Mouse (Mus musculus): ENCODE results near the gene Hist1h2ae.

Hist1h2ae gene

DNA sequence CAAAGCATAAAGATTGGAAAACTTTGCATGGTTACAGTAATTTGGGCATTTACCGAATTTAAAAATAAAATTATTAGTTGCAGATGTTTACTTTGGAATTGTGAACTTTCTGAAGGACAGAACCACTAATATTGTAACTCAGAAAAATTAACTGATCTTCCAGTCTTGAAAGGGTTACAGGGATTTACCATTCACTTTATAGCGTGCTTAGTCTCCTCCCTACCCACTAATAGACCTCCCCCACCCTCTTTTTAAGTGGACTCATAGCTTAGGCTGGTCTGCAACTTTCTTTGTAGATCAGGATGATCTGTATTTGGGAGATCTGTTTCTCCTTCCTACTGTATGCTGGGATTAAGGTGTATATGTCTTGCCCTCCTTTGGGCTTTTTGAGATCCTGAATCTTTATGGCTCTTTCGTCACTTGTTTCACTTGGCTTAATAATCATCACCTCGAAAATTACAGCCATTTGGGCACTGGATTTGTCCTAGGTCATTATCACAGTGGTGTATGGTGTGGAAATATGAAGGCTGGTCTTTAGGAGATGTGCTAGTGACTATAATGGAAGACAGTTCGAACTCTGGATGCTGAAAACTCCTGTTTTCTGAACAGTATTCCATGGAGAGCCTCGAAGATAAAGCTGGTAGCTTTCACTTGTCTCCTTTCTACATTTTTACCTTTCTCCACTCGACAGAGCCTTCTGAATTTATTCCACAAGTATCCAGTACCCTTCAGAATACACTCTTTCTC lies 34.8 kb downstream of the Hist1h2ae start:
- DNase-seq, result no peak

DNA sequence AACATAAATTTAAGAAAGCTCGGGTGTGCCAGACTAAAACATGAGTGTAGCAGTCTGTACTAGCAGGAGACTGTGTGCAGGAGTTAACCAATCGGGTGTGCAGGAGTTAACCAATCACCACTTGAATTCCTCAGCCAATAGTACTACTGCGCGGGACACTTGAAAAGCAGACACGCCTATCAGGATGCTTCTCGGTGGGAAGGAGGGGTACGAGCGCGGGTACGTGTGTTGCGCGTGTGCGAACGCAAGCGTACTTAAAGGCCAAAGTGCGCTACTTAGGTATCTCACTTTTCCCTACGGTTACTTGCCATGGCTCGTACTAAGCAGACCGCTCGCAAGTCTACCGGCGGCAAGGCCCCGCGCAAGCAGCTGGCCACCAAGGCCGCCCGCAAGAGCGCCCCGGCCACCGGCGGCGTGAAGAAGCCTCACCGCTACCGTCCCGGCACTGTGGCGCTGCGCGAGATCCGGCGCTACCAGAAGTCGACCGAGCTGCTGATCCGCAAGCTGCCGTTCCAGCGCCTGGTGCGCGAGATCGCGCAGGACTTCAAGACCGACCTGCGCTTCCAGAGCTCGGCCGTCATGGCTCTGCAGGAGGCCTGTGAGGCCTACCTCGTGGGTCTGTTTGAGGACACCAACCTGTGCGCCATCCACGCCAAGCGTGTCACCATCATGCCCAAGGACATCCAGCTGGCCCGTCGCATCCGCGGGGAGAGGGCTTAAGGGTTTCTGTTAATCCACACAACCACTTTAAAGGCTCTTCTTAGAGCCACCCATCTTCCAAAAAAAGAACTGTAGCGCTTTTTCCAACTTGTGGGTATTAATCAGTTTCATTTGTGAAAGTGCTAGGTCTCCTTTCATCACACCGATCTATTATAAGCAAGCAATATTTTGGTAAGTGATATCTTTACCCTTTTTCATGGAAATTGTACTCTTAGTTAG lies 35.6 kb downstream of the Hist1h2ae start, which contains the start of gene Hist1h3g:
Gene Hist1h3g (plus strand): TSS at position 286 of the 939 bp plus-strand sequence.
- peak; percentile 91 for DNase-seq

- peak; percentile 20 for DNase-seq
Measured at GRCm38 (mm10) chr13:23534368-23535131, 36.5 kb downstream of the Hist1h2ae start.

DNA sequence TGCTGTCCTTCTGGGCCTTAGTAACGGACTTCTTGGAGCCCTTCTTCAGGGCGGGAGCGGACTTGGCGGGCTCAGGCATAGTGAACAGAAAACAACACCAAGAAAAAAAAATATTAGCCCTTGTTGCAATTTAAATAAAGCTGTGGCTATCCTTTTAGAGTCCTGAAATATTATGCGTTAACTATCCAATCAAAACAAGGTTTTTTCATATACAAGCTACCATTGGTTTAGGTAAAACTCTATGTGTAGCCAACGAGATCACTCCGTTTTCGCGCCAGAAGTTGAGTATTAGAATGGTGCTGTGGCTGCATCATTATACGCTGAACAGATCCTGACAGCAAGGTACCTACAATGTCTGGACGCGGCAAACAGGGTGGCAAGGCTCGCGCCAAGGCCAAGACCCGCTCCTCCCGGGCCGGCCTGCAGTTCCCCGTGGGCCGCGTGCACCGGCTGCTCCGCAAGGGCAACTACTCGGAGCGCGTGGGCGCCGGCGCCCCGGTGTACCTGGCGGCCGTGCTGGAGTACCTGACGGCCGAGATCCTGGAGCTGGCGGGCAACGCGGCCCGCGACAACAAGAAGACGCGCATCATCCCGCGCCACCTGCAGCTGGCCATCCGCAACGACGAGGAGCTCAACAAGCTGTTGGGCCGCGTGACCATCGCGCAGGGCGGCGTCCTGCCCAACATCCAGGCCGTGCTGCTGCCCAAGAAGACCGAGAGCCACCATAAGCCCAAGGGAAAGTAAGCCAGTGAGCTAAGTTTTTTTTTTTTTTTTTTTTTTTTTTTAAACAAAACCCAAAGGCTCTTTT lies 37.3 kb downstream of the Hist1h2ae start, which contains the start of gene Hist1h2af:
Gene Hist1h2af (plus strand): TSS at position 347 of the 808 bp plus-strand sequence.
- peak; percentile 80 for DNase-seq

DNA sequence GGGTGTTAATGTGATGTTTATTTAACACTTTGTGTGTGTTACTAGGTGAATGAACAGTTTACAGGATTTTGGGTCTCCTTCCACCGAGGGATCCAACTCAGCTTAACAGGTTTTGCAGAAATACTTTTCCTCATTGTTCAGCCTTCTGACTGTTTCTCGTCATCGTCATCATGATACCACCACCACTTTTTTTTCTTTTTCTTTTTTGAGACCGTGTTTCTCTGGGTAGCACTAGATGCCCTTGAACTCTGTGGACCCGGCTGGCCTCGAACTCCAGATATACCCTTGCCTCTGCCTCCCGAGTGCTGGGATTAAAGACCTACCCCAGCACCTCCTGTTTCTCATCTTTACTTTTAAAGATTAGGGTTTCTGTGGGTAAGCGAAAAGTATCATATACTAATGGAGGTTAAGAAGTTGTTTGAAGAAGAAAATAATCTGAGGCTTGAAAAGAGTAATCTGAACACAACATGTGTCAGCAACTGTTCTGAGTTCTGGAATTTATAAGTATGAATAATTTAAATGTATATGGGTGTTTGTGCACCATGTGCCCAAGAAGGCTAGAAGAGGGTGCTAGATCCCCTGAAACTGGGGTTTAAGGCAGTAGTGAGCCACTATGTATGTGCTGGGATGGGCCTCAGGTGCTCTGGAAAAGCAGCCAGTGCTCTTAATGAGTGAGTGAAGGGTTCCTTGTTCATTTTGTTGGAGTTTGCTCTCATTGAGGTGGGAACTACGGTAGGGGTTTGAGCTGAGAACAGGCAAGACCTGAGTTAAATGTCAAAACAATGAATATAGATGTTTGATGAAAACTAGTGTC lies 38.6 kb downstream of the Hist1h2ae start:
- DNase-seq, result no peak

GRCm38 (mm10) chr13:23530901-23531875 lies 39.8 kb downstream of the Hist1h2ae start, which contains the start of gene Hist1h4h:
Hist1h4h (plus strand) TSS chr13:23531050.
- DNase-seq, result peak; percentile 97

- peak; percentile 73 for DNase-seq
Measured at GRCm38 (mm10) chr13:23530181-23530900, 40.7 kb downstream of the Hist1h2ae start.

DNA sequence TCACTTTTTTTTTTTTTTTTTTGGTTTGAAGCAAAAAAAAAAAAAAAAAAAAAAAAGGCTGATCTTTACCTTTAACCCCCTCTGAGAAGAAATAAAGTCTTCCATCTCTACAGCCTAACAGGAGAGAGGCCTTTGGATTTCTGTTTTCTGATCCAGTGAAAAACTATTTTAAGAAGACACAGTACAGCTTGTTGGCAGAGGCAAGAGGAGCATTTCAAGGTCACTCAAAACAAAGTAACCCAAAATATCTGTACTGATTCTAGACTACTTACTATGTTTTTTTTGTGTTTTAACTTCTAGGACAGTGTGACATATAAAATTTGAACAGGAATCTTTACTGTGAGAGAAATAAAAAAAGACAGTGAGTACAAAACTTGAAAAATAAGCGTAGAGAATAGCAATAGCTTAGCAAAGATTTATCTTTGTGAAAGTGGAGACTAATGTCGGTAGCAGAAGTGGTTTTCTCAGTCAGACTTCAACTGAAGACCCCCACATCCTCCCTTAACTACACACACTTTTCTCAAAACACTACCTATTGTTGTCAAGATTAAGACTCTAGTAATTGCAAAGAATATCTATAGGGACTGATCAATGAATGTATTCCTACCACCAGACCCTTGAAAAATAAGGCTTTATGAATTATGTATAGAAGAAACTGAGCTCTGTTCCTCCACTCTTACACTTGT lies 41.4 kb downstream of the Hist1h2ae start:
- DNase-seq, result no peak

GRCm38 (mm10) chr13:23529005-23529404 lies 42.0 kb downstream of the Hist1h2ae start:
- no peak for DNase-seq

DNA sequence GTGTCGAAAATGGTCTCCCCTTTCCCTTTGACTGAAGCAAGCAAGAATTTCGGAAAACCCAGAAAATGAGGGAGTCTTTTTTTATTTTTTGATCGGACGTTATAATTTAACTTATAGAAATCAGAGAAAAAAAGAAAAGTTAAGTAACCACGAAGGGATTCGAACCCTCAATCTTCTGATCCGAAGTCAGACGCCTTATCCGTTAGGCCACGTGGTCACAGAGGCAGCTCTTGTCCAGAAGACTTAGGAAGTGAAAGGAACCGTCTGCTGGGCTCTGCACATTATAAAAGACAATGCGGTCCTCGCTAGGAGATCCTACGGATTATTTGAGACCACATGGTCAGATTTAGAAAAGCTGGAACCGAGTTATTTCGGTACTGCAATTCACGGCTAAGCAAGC lies 44.7 kb downstream of the Hist1h2ae start:
- peak; percentile 93 for DNase-seq

GRCm38 (mm10) chr13:23525901-23526300 lies 45.1 kb downstream of the Hist1h2ae start:
- peak; percentile 38 for DNase-seq

- peak; percentile 77 for DNase-seq
Measured at GRCm38 (mm10) chr13:23524654-23525053, 46.4 kb downstream of the Hist1h2ae start.

DNA sequence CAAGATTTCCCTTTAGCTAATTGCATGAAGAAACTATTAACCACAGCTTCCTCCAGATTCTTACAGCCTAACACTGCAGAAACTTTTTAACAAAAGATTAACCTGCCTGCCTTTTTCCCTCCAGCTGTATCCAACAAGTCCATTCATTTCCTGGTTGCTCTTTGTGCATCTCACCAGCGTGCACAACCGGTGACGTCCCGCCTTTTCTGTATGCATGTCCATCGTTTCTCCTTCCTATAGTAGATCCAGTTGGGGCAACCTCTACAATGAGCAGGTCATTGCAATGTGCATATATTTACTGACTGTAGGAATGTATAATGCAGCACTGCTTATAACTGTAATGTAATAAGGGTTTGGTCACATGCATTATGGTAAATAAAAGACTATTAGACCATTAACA lies 47.0 kb downstream of the Hist1h2ae start:
- no peak for DNase-seq

GRCm38 (mm10) chr13:23521703-23522102 lies 49.3 kb downstream of the Hist1h2ae start:
- peak; percentile 83 for DNase-seq

Measured in kidney, postnatal 10 days (tissue).